ENCODE assay signal across 10 mouse cellular contexts in genomic region chrX:168041589-168041988, GRCm38 (mm10).
"Had no signal": no experiment of that assay in that cellular context is flagged by ENCODE, and none has a peak within 500 bp of the region (broad histone marks: within the 10 kb centered on the region; RNA-seq: fewer than 3 reads in every experiment).

No protein-coding gene starts in this region.

- DNase-seq: kidney, adult 8-10 months; kidney, postnatal 36 days; liver; liver, embryonic 13.5 days; liver, postnatal 0 days; retina, postnatal 1 day; thymus, adult 18-20 months; thymus, postnatal 14 days had no signal

- ATAC-seq: intestine, postnatal 0 days; liver, postnatal 0 days; midbrain, embryonic 16.5 days had no signal
